Mouse (Mus musculus): ENCODE results near the gene Aasdh. TPM values are rescaled to one million over a fixed set of nuclear protein-coding genes. Genes with fewer than 3 reads are reported as not detected.

Gene Aasdh
- polyA plus RNA-seq (2014; fragmentation: Illumina TruSeq; extraction: RNeasy Lipid Tissue Mini Kit (QIAGEN cat#74804); ENCODE audit: low read depth, low replicate concordance): 26.6 TPM

DNA sequence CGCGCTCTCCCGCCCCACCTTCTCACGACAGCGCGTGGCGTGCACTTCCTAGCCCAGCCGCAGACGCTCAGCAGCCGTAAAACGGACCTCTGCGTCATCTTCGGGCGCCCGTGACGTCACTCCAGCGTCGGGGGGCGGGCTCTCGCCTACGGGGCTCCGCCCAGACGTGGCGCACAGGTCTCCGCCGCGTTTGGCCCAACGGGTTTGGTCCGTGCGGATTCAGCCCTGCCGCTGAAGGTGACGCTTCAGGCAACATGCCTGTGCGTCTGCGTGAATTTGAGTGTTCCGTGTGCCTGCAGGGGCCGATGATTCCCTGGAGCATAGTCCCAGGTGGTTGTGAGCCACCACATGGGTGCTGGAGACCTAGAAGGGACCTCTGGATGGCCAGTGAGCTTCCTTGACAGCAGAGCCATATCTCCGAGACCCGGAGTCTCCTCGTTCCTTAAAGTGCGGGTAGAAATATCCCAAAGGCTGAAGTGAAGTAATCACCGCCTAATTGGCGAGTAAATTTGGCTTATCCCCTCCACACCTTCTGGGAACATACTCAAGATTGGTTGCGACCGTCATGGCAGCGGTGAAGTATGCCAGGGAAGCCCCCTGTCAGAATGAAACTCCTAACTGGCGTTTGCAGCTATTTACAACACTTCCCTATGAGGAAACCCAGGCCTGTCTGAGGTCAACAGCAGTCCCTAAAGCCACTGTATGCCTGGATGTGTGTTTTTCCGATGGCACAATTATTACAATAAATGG lies at the start of gene Aasdh:
TSS of gene Aasdh (minus strand) at position 110 of the 750 bp plus-strand sequence.

DNA sequence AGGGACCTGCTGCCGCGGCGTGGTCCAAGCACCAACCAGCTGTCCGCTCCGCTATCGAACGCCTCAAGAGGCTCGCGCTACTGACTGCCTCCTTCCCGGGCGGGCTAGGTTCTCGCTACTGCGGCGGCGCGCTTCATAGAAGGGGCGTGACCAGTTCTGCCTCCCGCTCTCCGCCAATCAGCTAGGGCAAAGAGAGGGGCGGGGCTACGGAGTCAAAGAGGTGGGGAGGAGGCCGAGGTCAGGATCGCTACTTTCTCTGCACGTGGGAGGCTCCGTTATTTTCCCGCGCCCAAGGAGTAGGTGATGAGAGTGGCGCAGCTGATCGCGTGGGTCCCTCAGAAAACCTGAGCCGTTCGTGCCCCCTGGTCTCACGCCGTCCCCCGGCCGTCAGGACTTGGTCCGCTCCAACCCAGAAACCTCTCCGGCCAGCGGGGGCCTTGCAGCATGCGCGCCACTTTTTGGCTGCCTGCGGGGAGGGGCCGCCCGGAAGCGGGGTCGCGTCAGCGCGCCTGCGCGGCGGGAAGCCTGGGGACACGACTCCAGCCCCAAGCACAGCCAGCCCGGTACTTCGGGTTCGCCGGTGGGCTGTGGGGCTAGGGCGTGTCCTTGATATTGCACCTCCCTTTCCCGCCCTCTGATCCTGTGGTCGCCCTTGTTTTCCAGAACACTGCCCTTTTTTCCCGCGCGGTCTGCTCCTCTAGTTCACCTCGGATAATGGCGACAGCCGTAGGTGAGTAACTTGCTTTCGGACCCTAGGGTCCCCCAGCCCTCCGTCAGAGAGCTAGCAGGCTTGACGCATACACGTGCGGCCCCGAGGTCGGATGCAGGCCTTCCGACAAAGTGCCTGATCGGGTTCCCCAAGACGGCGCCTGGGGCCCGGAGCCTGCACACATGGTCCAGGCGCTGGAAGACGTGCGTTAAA lies 46.1 kb upstream of the Aasdh start, which contains the start of the genes Paics and Ppat:
TSS of gene Paics (plus strand) at position 202 of the 922 bp plus-strand sequence.
TSS of gene Ppat (minus strand) at position 473 of the 922 bp plus-strand sequence.

Other genes with a start within 250 kb of the Aasdh start
- gene C530008M17Rik, start 249.0 kb downstream of the Aasdh start, polyA plus RNA-seq (2014; fragmentation: Illumina TruSeq; extraction: RNeasy Lipid Tissue Mini Kit (QIAGEN cat#74804); ENCODE audit: low read depth, low replicate concordance): 9.6 TPM
- gene Paics, start 45.8 kb upstream of the Aasdh start, polyA plus RNA-seq (2014; fragmentation: Illumina TruSeq; extraction: RNeasy Lipid Tissue Mini Kit (QIAGEN cat#74804); ENCODE audit: low read depth, low replicate concordance): 149 TPM
- gene Ppat, start 46.1 kb upstream of the Aasdh start, polyA plus RNA-seq (2014; fragmentation: Illumina TruSeq; extraction: RNeasy Lipid Tissue Mini Kit (QIAGEN cat#74804); ENCODE audit: low read depth, low replicate concordance): 12.3 TPM
- gene Srp72, start 69.2 kb upstream of the Aasdh start, polyA plus RNA-seq (2014; fragmentation: Illumina TruSeq; extraction: RNeasy Lipid Tissue Mini Kit (QIAGEN cat#74804); ENCODE audit: low read depth, low replicate concordance): 40.8 TPM
- gene Arl9, start 98.5 kb upstream of the Aasdh start, polyA plus RNA-seq (2014; fragmentation: Illumina TruSeq; extraction: RNeasy Lipid Tissue Mini Kit (QIAGEN cat#74804); ENCODE audit: low read depth, low replicate concordance): not detected
- not detected for gene Thegl, start 110.5 kb upstream of the Aasdh start, polyA plus RNA-seq (2014; fragmentation: Illumina TruSeq; extraction: RNeasy Lipid Tissue Mini Kit (QIAGEN cat#74804); ENCODE audit: low read depth, low replicate concordance)
- gene Hopx, start 209.6 kb upstream of the Aasdh start, polyA plus RNA-seq (2014; fragmentation: Illumina TruSeq; extraction: RNeasy Lipid Tissue Mini Kit (QIAGEN cat#74804); ENCODE audit: low read depth, low replicate concordance): 335 TPM

All from heart, adult 10 weeks (tissue).